Comparison of ENCODE assay signal across 7 mouse cellular contexts in the genomic region with DNA sequence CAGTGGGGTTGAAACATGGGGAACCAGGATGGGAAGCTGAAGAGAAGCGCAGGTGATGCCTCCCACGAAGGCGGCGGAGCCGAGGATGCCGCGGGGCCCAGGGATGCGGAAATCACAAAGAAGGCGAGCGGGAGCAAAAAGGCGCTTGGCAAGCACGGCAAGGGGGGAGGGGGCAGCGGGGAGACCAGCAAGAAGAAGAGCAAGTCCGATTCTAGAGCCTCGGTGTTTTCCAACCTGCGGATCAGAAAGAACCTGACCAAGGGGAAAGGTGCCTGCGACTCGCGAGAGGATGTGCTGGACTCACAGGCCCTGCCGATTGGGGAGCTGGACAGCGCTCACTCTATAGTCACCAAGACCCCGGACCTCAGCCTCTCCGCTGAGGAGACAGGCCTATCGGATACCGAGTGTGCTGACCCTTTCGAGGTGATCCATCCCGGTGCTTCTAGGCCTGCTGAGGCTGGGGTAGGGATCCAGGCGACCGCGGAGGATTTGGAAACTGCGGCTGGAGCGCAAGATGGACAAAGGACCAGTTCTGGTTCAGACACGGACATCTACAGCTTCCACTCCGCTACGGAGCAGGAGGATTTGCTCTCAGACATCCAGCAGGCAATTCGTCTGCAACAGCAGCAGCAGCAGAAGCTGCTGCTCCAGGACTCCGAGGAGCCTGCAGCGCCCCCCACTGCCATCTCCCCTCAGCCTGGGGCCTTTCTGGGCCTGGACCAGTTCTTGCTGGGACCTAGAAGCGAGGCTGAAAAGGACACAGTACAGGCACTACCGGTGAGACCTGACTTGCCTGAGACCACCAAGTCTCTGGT. TPM values are rescaled to one million over a fixed set of nuclear protein-coding genes. Genes with fewer than 3 reads are reported as not detected.
A peak's percentile ranks its signal among the peaks of the same experiment; 100 is the strongest.
DNase-seq lines count a peak whose midpoint lies in the region; ATAC-seq and TF ChIP-seq lines count a peak whose summit lies in the region.

No protein-coding gene starts in this region.

- H3K4me2 ChIP-seq in embryonic facial prominence, embryonic 13.5 days: peak overlapping the region; percentile 96
- peak overlapping the region; percentile 85 for H3K4me2 ChIP-seq in heart, embryonic 16.5 days (ENCODE audit: low read depth, low read length)

- H3K27ac ChIP-seq in ES-Bruce4 (ENCODE audit: insufficient read depth, low read length): no peak overlapping the region
- H3K27ac ChIP-seq in embryonic facial prominence, embryonic 13.5 days: peak overlapping the region; percentile 40; the same call in 1 of the 2 replicates
- no peak overlapping the region for H3K27ac ChIP-seq in heart, embryonic 16.5 days (ENCODE audit: low read length)

- no peak for TF ChIP-seq EP300 in ES-Bruce4 (IDR thresholded peaks at IDR 0.05; ENCODE audit: insufficient read depth, low read depth, low read length)

- no peaks in the 10 kb centered on the region for H3K9me3 ChIP-seq in ES-Bruce4 (replicated peaks; ENCODE audit: control insufficient read depth, insufficient read depth, low read length, poor library complexity, severe bottlenecking)
- no peaks in the 10 kb centered on the region for H3K9me3 ChIP-seq in embryonic facial prominence, embryonic 13.5 days
- no peaks in the 10 kb centered on the region for H3K9me3 ChIP-seq in heart, embryonic 16.5 days (replicated peaks; ENCODE audit: control insufficient read depth, low read length)

- H3K36me3 ChIP-seq in ES-Bruce4 (ENCODE audit: control insufficient read depth, insufficient read depth, low read length, poor library complexity, severe bottlenecking): no peaks in the 10 kb centered on the region
- no peaks in the 10 kb centered on the region for H3K36me3 ChIP-seq in embryonic facial prominence, embryonic 13.5 days
- no peaks in the 10 kb centered on the region for H3K36me3 ChIP-seq in heart, embryonic 16.5 days (ENCODE audit: control insufficient read depth, insufficient read depth)

- H3K4me1 ChIP-seq in ES-Bruce4 (ENCODE audit: control insufficient read depth, insufficient read depth, low read length): no peaks in the 10 kb centered on the region
- H3K4me1 ChIP-seq in embryonic facial prominence, embryonic 13.5 days: peaks cover 18% of the 10 kb centered on the region
- H3K4me1 ChIP-seq in heart, embryonic 16.5 days (ENCODE audit: control insufficient read depth, insufficient read depth, low read length): peaks cover 8% of the 10 kb centered on the region

- TF ChIP-seq POLR2A in ES-Bruce4 (IDR thresholded peaks at IDR 0.05; ENCODE audit: insufficient read depth, low read length): no peak

- H3K27me3 ChIP-seq in ES-Bruce4 (ENCODE audit: control insufficient read depth, insufficient read depth, low read length, poor library complexity, severe bottlenecking): no peaks in the 10 kb centered on the region
- H3K27me3 ChIP-seq in embryonic facial prominence, embryonic 13.5 days: peaks cover 14% of the 10 kb centered on the region
- H3K27me3 ChIP-seq in heart, embryonic 16.5 days (ENCODE audit: control insufficient read depth, insufficient read depth, low read length): peaks cover 10% of the 10 kb centered on the region; the same call in 1 of the 2 replicates

- WGBS in embryonic facial prominence, embryonic 13.5 days: under 1% methylated on average over 40 of the region's 40 CpGs
- under 1% methylated on average over 40 of the region's 40 CpGs for WGBS in heart, embryonic 16.5 days

- peak overlapping the region; percentile 79 for H3K9ac ChIP-seq in ES-Bruce4 (ENCODE audit: low read depth, poor library complexity, severe bottlenecking)
- peak overlapping the region; percentile 77 for H3K9ac ChIP-seq in embryonic facial prominence, embryonic 13.5 days
- peak overlapping the region; percentile 46 for H3K9ac ChIP-seq in heart, embryonic 16.5 days (ENCODE audit: low read length)

- peak overlapping the region; percentile 73 for H3K4me3 ChIP-seq in ES-Bruce4 (ENCODE audit: low read depth, low read length)
- H3K4me3 ChIP-seq in embryonic facial prominence, embryonic 13.5 days: peak overlapping the region; percentile 69
- H3K4me3 ChIP-seq in heart, embryonic 16.5 days (ENCODE audit: low read length): peak overlapping the region; percentile 54

- peak; percentile 44 for TF ChIP-seq CTCF in ES-Bruce4 (IDR thresholded peaks at IDR 0.05; ENCODE audit: low read depth, low read length)

- ATAC-seq in embryonic facial prominence, embryonic 13.5 days (ENCODE audit: insufficient number of reproducible peaks, insufficient read depth, low FRiP score, low TSS enrichment, low read depth): peak; percentile 29; the same call in 1 of the 2 replicates
- peak; percentile 66; the same call in 1 of the 2 replicates for ATAC-seq in heart, embryonic 16.5 days (replicated peaks; ENCODE audit: extremely low read depth, insufficient read depth, low FRiP score)
- ATAC-seq in megakaryocyte-erythroid progenitor cell, adult 5-6 weeks (replicated peaks; ENCODE audit: low FRiP score, low TSS enrichment, poor library complexity, severe bottlenecking): peak; percentile 53

- peak; percentile 15 for DNase-seq in adrenal gland, postnatal 10 days
- DNase-seq in left cerebral cortex, adult 18-20 months (ENCODE audit: low spot score in 2 of 2): peak; percentile 67 to 80
- DNase-seq in right cerebral cortex, postnatal 4 days: peak; percentile 75

RNA-seq across cellular contexts. Expression of gene Fmn2, which starts 0.6 kb away (rescaled TPM):
- polyA plus RNA-seq in ES-Bruce4 (2011; ENCODE audit: insufficient read depth, insufficient read length, low read depth, missing spikeins): 4.0 and 4.3 TPM in 2 replicates
- total RNA-seq in adrenal gland, postnatal 10 days (2021): 1 to 10 TPM; 2.4 to 2.5 TPM
- polyA plus RNA-seq in embryonic facial prominence, embryonic 13.5 days (2015; fragmentation: Nextera tagmentation; extraction: Ambion mirVana): 2.8 and 3.2 TPM in 2 replicates
- polyA plus RNA-seq in heart, embryonic 16.5 days (2015; fragmentation: Nextera tagmentation; extraction: Ambion mirVana): 0.17 and 0.25 TPM in 2 replicates
- total RNA-seq in left cerebral cortex, adult 18-20 months (2021): 10 to 100 TPM; 77.5 to 95.2 TPM
- 0.68 TPM in 1 of 2 replicates, not detected in the other for total RNA-seq in megakaryocyte-erythroid progenitor cell, adult 5-6 weeks (2014; fragmentation: Nextera tagmentation)
- not detected in 2 replicates for total RNA-seq in megakaryocyte-erythroid progenitor cell, adult 5-6 weeks (2017)

Comparison
In these comparisons a context has a peak if more than half of its experiments do, and no peak if none do; other contexts are left out.
1. DNase-seq: peak in every context shown above with its lines; median percentile 75 in right cerebral cortex, postnatal 4 days; 74 in left cerebral cortex, adult 18-20 months; 15 in adrenal gland, postnatal 10 days.
2. RNA of gene Fmn2, which starts 0.6 kb away (total RNA-seq): 77.5 to 95.2 TPM in left cerebral cortex, adult 18-20 months; 2.4 to 2.5 TPM in adrenal gland, postnatal 10 days and 0.68 TPM in megakaryocyte-erythroid progenitor cell, adult 5-6 weeks; every median in the first group is over 10 times any median in the second.
3. Peak in every context shown above with its lines, with median percentiles within 50 percentile points of each other: H3K4me3 ChIP-seq, H3K9ac ChIP-seq and ATAC-seq.